Mouse (Mus musculus): ENCODE results near the gene Fam90a1a.

- no peak for TF ChIP-seq CTCF (IDR thresholded peaks at IDR 0.05; ENCODE audit: low read depth)
- TF ChIP-seq EP300 (IDR thresholded peaks at IDR 0.05; ENCODE audit: low read depth) = no peak
Observed at GRCm38 (mm10) chr8:21978193-21978592, 19.7 kb downstream of the Fam90a1a start.
